Mouse (Mus musculus) yolk sac, embryonic 10.5 days (tissue): ENCODE results near the gene AI854703.
A peak's percentile ranks its signal among the peaks of the same experiment; 100 is the strongest.

Experiments used
- DNase-seq: peaks from one replicate; pipeline ENCODE4 v3.0.0-alpha.2; 2017; ENCODE audit warnings: low spot score

Gene AI854703

DNA sequence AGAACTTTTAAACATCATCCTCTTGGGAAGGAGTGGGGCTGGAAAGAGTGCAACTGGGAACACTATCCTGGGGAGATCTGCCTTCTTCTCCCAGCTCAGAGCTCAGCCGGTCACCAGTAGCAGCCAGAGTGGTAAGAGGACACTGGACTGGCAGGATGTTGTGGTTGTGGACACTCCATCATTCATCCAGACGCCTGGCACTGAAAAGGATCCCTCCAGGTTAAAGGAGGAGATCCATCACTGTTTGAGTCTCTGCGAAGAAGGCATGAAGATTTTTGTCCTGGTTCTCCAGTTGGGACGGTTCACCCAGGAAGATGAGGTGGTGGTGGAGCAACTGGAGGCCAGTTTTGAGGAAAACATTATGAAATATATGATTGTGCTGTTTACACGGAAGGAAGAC is 32.2 kb downstream of the AI854703 start:
- no peak for DNase-seq

DNA sequence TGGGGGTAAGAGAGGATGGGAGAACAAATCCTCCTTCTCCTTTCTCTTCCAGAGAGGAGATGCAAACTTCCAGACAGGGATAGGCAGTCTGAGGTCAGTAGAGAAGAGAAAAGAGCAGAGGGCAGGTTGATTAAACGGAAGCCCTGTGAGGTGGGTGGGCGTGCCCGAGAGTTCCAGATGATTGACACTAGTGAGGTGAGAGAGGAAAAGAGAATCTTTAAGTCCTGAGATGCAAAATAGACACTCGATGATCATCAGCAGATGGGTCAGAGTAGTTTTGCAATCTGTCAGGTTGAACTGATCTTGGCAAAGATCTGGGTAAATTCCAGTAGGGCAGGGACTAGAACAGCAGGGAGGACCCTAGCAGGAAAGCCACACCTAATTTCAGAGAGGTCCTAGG is 38.2 kb downstream of the AI854703 start:
- DNase-seq = no peak

DNA sequence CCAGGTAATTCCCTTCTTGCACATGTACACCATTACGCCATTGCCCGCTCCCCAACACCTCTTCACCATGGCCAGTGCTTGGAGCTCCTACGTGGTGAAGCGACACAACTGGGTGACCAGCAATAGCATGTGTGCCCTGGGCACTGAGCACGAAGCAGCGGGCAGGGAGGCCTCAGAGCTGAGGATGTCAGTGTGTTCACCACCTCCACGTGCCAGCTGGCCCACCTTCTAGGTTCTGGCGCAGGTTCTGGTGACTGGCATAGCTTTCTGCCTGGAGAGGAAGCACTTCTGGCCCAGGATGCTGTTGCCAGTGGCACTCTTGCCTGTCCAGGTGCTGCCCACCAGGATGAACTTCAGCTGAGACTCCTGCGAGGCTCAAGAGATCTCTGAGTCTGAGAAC is 38.9 kb downstream of the AI854703 start:
- no peak for DNase-seq

DNA sequence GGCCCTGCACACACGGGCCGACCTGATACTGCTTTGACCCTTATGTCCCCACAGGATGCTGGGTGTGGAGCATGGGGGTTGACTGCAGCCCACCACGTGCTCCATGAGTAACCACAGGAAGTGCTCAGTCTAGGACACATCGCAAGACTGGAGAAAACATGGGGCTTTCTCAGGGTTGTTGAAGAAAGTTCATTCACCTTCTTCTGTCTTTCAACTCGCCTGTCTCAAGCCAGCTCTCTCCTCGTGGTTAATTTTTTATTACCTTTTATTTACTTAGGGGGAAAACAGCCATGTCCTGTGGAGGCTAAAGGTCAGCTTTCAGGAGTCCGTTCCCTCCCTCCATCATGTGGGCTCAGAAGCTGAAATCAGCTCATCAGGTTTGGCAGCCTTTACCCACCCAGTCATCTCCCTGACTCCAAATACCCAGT is 39.6 kb downstream of the AI854703 start:
- peak; percentile 78 for DNase-seq

DNA sequence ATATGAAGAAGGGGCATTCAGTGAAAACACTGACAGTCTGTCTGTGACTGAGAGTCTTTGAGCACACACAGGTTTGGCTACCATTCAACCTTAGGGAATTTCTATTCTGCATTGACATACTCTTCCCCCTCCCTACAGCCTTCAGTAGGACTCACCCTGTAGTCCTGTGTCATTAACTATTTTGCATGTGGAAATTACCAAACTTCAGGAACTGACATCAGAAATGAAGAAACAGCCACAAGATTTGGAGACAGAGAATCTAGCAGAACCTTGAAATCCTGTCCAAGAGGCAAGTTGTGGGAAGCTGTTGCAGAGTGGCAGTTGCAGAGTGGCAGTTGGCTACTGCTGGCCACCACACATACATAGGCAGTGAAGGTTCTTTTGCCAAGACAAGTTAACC is 41.5 kb downstream of the AI854703 start:
- DNase-seq = no peak

DNA sequence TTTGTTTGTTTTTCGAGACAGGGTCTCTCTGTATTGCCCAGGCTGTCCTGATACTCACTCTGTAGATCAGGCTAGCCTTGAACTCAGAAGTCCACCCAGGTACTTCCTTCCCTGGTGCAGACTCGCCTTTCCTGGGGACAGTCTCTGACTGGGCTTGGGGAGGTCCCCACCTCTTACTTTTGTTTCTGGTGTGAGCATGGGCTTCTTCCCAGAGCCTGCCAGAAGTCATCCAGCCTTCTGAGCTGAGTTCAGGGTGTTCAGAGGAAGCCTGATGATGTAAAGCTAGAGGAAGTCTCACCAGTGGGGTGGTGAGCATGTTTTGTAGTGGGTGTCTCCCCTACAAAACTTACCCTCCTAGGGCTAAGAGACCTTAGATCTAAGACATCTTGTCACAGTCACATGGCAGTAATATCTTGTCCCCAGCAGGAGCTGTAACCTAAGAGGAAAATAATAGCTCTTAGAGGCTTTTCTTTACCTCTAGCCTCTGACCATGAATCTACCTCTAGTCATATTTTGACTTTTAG is 42.9 kb downstream of the AI854703 start:
- no peak for DNase-seq

DNA sequence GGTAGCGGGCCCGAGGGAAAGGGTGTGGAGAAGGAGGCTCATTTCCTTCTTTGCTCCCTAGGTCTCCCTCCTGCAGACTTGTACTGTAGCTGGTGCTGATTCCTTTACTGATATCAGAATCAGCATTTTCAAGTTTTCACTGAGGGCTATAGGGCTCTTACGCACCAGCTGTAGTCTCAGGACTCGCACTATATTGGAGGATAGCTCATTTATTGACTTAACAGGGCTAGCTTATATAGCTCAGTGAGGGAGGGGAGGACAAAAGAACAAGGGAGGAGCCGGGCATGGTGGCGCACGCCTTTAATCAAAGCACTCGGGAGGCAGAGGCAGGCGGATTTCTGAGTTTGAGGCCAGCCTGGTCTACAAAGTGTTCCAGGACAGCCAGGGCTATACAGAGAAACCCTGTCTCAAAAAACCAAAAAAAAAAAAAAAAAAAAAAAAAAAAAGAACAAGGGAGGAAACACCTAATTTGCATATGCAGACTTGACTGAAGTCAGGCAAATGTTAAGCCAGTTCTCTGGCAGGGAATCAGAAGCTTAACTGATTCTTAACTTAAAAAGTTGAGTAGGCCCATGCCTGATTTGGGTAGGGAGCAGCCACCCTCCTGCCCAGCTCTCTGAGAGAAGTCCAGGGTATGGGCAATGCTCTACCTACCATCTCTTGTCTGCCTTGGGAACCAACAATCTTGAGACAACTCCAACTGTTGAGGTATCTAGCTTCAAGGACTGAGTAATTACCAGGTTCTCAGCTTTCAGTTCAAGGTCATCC is 47.9 kb downstream of the AI854703 start:
- no peak for DNase-seq

DNA sequence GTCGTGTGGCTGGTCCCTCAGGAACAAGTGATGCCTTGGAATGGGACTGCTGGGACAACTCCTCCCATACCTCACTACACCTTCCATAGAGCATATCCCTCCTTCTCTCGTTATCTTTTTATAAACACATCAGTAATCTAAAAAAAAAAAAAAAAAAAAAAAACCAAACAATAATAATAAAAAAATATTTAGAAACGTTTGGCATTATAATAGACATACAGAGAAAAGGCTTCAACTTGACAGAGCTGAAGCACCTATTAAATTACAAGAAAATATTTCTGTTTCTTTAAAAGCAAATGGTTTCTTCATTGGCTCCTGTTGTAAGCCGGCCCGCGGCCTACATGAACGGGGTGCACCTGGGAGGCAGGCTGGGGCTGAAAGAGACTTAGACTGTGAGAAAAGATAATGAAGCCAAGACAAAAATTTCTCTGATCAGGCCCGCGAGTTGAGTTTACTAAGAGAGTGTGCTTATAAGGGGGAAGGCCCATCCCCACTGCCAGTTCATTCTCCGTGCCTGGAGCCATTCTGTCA is 48.9 kb downstream of the AI854703 start:
- DNase-seq = no peak

DNA sequence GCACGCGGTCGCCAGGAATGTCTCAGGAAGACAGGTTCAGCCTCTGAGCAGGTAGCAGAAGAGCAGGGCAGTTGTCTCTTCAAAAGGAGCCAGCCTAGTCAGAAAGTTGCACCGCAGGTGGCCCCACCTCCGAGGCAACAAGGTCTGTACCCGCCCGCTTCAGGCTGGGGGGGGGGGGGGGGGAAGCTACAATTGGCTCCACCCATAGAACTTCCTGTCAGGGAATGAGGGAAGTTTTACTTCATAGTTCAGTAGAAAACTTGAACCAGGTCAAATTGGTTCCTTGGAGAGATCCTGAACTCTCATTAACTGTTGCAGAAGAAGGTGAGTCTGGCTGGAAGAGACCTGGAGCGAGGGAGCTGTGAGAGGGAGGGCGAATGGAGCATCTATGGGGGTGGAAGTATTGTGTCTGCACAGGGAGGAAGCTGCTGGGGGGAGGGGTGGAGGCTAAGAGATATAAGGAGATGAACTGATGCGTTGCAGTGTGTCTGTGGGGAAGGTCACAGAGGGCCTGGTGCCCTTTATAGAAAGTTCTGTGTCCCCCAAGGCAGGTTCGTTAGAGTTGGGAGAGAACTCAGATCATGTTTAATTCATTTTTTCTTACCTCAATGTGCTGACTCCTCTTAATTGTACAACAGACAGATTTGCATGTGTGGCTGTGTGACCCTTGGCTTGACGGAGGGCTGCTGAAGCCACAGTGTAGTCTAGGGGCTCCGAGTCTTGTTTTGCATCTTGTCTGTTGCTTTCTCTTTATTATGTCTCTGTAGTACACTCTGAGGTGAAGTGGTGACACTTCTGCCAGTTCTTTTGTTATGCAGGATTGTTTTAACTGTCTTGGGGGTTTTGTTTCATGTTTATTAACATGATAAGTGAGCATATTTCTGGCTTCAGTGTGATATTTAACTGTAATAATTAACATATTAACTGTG is 49.6 kb downstream of the AI854703 start, which contains the start of gene Gimap9:
Gene Gimap9, plus strand, starts transcription at position 199 of the 929 bp plus-strand sequence.
- DNase-seq = peak; percentile 82

DNA sequence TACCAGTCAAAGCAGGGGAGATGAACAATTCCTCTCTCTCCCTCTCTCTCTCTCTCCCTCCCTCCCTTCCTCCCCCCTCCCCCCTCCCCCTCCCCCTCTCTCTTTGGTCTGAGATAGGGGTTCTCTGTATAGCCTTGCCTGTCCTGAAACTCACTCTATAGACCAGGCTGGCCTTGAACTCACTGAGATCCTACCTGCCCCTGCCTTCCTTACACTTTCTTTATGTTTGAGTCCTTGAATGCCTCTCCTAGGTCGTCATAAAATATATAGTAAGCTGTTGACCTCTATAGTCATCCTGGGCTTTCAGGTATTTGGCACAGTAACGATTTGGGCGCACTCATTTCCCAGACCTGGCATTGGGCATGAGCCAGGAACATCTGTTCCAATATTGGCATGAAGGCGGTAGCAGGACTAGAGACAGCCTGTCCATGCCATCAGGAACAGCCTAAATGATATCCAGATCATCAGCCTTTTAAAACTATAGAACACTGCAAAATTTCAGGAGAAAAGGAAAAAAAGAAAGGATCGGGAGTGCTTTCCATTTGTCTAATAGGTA is 50.4 kb downstream of the AI854703 start:
- no peak for DNase-seq

DNA sequence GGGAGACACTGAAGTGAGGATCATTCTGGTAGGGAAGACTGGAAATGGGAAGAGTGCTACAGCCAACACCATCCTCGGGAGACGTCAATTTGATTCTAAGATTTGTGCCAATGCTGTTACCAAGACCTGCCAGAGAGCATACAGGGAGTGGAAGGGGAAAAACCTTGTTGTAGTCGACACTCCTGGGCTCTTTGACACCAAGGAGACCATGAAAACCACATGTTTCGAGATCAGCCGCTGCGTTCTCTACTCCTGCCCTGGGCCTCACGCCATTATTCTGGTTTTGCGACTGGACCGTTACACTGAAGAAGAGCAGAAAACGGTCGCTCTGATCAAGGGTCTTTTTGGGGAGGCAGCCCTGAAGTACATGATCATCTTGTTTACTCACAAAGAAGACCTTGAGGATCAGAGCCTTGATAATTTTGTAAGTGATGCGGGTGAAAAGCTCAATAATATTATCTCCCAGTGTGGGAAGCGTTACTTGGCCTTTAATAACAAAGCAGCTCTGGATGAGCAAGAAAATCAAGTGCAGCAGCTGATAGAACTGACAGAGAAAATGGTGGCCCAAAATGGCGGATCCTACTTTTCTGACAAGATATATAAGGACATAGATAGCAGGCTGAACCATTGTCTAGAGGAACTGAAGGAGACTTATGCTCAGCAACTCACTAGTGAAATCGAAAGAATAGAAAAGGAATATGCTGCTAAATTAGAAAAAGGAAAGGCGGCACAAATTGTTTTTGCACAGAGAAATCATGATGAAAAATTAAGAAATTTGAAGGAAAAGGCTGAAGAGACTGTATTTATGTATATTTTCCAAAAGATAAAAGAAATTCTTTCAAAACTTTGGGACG is 51.2 kb downstream of the AI854703 start:
- DNase-seq = no peak

DNA sequence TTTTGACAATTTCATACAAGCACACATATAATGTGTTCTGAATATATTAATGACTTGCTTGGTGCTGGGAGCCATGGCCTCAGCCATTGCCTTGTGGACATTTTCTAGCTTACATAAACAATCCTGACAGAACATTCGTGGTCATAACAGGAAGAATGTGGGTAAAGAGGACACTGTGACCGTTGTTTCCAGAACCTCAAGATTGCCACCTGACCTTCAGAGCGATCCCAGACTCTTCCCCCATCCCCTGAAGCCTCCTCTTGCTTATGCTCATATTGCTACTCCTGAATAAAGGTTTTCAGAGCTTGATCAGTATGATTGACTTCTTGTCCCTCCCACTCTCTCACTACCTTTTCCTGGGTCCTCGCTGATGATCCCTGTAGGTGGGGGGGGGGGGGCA is 51.8 kb downstream of the AI854703 start:
- no peak for DNase-seq

DNA sequence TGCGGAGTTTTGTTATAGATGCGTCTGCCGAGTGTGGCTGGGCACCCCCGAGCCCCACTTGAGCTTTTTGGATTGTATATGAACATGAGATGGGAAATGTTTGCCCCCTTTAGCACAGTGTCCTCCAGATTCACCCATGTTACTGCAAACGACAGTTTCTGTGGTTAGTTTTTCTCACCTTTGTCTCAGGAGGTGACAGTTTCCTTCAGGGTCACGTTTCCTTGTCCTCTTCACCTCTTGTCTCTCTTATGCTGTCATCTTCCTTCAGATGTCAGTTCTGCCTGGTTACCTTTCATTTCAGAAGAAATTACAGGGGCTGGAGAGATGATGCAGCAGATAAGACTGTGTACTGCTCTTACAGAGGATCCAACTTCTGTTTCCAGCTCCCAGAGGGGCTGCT is 53.1 kb downstream of the AI854703 start:
- no peak for DNase-seq

DNA sequence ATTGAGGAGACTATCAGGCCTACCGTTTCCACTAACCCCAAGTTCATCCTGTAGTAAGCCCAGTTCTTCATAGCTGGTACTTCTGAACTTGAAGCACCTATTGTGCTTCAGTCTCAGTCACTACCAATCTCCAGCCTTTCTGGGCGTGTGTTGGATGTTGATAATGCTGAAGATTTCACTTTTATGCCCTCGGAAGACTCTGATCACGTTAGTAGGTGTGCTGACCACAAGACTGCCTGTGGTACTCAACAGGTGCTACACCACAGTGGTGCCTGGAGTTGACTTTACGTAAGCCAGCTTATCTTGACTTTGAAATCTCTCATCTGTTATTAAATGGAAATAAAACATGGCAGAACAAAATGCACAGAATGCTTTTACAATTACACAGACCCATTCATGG is 53.9 kb downstream of the AI854703 start:
- no peak for DNase-seq

DNA sequence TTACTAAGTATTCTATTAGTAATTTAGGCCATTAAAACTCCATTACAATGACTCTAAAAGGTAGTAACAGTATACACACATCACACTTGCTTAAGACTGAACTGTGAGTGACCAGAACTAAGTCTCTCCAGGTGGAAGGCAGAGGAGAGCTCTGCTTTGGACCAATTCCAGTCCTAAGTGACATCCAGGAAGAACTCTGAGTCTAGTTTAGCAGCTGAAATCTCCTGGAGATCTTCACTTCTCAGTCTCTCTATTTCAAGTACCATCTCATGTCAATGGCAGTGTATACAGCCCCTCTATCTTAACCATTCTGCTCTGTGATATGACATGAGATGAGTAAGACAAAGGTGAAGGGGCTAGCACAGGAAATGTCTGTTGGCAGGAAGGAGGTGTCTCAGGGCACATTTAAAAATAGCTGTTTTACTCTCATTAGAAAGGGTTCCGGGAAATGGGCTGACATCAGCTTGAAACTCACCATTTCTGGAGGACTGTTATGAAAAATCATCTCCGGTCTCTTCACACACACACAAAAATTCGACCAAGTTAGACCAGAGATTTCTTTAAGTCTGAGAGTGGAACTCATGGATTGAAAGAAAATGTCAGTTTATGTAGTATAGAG is 55.0 kb downstream of the AI854703 start:
- DNase-seq = no peak

DNA sequence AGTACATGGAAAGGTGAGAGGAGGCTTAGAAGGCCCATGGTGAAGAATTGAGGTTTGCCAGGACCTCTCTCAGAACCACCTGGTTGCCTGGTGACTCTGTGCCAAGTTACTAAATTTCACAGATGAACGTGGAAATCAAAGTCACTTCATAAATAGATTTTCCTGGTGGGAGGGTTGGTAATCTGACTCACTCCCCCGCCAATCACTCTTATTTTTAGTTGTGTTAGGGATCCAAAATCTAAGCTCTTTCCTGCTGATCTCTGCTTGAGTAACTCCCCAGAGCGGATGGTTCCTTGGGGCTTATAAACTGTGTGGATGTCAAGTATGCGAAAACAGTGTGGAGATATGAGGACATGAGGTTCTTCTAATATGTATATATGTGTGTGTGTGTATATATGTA is 55.7 kb downstream of the AI854703 start:
- no peak for DNase-seq
